Mouse (Mus musculus): ENCODE measurements at regions not wholly inside any gene's neighbourhood (a gene's known extent, or its start where the extent isn't known, plus 50 kb on each side); places are given as distances from the start of the nearest gene placed in this dataset.

- TF ChIP-seq SRF (IDR thresholded peaks at IDR 0.05; ENCODE audit: control insufficient read depth, insufficient read length, low read depth), result no peak
- TF ChIP-seq E2F4 (IDR thresholded peaks at IDR 0.05; ENCODE audit: insufficient read depth), result no peak
- TF ChIP-seq POLR2A (IDR thresholded peaks at IDR 0.05; ENCODE audit: insufficient read length, low read depth), result no peak
- TF ChIP-seq TCF3 (IDR thresholded peaks at IDR 0.05; ENCODE audit: insufficient read length, low read depth), result no peak
- TF ChIP-seq MAX (IDR thresholded peaks at IDR 0.05; ENCODE audit: low read depth), result no peak
- TF ChIP-seq MYOG (IDR thresholded peaks at IDR 0.05; ENCODE audit: control insufficient read depth in 1 of 3, insufficient read depth in 1 of 3, insufficient read length in 2 of 3, low read depth in 2 of 3), result no peak
Measured at GRCm38 (mm10) chr4:153175660-153176059, 307.0 kb downstream of the Ajap1 start.

Data from myocyte (in vitro differentiated cells).